Mouse (Mus musculus) heart, adult 18-20 months (tissue): ENCODE data around the gene Opcml. TPM values are rescaled to one million over a fixed set of nuclear protein-coding genes. Genes with fewer than 3 reads are reported as not detected.
A peak's percentile ranks its signal among the peaks of the same experiment; 100 is the strongest.

Experiments used
- DNase-seq, 2 experiments: peaks; one replicate each; pipeline ENCODE4 v3.0.0; 2021 to 2022; ENCODE audit warnings: mixed read lengths in 1 of 2
- long read RNA-seq, 2 experiments: library from polyadenylated mRNA; stranded (forward); transcript quantifications; one replicate each; pipeline ENCODE4 v2.0.0; 2021
- total RNA-seq, 2 experiments: library from RNA; stranded (reverse); gene quantifications; 2 replicates each; pipeline ENCODE4 v1.2.3; 2021

Gene Opcml
- 1 to 10 TPM; 1.1 to 1.2 TPM for total RNA-seq
- long read RNA-seq, experiment 1, partial matches to known transcripts, result 0 of 1 reads
- long read RNA-seq, experiment 1, other reads (novel, unspliced or antisense), result 1 of 1 reads
- long read RNA-seq, experiment 2, result 0 reads

DNA sequence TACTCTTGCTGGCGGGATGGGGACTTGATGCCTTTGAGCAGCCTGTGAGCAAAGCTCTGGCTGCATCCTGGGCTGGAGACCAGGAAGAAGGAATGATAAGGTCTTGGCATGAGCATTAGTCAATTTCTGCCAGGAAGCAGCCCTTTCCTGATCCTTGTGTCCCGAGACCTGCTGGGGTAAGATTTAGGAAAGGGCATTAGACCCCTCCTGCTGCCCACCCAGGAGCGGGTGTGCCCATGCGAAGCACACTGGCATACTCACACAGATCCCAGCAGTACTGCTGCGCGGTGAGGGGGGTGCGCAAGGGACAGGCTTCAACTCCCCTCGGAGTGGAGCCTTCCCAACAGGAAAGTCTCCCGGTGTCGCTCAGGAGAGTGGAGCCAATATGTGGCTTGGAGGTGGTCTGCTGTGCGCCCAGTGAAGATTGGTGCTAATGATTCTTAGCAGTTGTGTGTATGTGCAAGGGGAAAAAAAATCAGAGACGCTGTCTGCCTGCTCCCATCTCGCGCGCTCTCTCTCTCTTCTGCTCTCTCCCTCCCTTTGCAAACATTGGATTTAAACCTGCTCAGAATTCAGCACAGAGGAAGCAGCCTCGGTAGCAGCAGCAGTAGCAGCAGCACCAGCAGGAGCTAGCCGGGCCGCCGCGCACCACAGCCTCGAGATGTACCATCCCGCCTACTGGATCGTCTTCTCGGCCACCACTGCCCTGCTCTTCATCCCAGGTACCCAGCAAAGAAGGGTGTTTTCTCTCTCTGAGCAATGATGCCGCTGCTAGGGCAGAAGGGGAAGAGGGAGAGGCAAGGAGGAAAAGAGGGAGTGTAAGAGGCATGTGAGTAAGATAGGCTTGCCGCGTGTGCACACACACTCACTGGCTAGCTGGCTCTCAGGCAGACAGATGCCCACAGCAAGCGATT is at the start of gene Opcml:
Gene Opcml, plus strand, starts transcription at position 51 of the 914 bp plus-strand sequence.
- peak in 1 of 2 experiments; percentile 6 for DNase-seq

DNA sequence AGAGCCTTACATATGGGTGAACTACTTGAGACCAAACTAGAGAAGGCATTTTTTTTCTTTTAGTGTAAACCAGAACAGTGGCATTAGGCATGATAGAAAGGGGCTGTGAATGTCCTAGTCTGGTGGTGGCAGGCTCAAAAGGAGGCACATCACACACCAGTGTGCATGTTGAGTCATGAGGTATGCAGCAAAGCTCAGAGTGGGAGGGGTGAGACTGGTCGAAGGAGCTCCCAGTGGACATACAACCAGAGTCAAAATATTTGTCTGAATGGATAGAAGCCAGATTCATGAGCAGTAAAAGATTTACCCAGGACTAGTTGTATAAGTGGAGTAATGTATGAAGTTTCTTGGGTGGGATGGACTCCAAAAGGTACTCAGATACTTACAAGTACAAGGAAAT is 31.9 kb upstream of the Opcml start:
- DNase-seq, result no peak

DNA sequence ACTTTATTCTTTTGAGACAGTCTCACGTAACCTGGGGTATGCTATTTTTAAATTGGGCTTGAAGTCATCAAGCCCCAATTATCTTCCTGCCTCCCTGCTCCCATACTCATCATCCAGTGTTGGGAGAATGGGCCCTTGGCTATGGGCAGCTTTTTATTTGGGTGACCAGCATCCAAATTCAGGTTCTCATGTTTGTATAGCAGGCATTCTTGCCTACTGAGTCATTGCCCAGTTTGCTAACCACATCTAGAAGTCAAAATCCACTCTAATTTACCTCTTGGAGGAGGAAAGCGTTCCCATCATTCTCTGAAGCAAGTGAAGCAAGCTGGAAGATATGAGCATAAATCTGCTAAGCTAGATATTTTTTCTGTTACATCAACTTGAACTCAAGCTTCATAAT is 29.4 kb upstream of the Opcml start:
- DNase-seq, result no peak

DNA sequence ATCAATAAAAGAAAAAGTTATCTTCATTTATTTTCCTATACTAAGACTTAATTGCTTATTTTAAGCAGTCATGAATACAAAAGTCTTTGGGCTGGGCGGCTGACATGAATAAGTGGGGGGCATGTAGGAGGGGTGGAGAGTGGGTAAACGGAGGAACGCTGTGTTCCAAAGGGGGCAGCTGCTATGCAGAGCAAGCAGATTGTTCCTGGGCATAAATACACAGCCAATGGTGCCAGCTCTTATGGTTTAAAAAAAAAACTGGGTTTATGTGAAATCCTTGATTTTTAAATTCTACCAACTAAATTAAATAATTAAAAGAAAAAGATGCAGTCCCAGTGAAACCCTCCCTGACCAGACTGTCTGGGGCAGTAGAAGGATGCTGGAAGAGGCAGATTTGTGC is 24.1 kb upstream of the Opcml start:
- no peak for DNase-seq

DNA sequence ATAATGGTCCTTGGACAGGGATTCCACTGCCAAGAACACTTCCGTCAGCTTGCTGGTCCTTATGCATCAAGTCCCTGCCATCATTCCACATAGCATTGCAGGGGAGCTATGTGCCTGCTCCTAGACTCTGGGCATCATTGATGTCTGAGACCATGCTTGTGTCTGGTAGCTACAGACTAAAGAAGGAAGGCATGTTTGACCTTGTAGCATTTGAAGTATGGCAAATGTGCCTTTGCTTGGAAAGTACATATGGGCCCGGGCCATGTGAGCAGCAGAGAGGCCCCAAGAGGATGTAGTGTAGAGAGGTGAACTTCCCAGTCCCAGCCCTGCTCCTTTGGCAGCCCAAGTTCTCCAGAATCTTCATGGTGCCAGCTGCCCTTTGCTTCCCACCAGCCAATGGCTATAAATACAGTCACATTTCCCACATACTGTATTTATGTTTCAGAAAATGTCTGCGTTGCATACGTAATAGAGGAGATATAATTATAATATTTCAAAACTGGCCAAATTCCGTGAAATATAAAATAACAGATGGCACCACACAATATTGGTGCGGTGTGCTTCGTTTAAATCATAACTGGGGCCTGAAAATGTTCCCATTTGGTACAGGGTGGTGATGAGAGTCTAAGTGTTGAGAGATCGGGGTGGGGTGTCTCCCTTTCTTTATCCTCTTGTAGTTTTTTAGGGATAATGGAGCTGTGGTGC is 23.2 kb upstream of the Opcml start:
- no peak for DNase-seq

DNA sequence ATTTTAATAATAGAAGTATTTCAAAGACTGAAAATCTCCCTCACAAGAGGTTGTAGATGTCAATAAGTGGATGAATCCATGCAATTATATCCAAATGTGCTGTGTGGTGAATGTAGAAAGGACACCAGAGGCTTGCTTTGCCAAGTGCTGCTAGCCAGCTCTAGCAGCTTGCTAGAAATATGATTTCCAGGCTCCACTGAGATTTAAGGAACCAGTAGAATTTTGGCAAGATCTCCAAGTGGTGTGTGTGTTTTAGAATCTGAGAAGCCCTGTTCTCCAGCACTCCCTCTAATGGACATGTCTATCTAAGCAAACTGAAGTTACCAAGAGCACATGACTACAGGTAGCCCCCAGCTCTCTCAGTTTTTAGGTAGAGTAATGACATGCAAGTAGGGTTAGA is 21.8 kb upstream of the Opcml start:
- DNase-seq, result no peak

DNA sequence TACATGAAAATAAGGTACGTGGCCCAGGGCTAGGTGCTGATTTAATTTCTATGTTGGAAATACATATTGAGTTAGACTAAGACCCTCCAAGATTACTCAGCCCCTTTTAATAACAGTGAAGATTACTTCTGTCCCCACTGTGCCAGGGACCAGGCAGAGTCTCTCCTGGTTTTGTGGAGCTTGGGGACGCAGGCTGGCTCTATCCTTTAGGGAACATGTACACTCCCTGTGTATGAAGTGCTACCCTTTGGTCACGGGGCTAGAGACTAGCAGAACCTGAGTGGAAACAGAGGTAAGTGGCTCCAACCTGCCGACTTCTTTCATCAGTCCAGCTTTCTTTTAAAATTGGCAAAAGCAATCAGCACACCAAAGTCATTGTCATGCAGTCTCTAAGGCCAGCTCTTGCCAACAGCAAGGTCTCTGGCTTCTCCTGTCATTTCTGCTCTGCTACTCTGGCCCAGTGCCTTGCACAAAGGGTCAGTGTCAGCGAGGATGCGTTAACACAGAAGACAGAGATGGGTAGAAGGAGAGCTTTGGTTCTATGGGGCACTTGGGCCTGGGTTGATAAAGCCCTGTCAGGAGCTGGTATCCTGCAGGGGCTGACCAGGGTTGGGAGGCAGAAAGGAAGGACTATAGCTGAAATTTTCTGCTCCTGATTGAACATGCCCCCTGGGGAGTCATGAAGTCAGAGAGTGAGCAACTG is 9.1 kb upstream of the Opcml start:
- no peak for DNase-seq

DNA sequence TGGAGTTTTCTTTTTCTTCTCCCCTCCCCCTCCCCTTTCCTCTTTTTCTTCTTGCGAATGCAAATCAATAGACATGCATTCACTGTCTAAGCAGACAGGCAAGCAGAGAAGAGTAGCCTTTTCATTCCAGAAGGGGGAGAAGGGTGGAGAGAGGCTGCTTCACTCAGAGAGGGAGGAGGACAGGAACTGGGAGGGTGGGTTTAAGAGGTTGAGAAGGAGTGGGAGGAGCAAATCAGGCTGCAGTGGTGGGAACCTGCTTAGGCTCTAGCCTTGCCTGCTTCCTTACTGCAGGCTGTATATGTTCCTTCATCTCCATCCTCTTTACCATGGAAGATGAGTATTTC is 8.6 kb upstream of the Opcml start:
- DNase-seq, result no peak

DNA sequence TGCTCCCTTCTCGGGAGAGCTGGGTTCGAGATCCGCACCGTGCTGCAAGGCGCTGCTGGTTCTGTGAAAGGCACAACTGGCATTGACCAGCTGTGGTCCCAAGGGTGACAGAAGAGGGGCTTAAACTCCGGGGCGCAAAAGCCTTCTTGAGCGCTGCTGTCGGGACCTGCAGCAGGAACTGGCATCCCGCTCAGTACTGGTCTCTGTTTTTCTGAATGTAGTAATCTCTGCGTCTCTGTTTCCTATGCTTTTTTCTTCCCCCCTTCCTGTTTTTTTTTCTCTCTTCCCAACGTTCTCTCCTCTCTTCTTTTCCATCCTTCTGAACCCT is 1.0 kb downstream of the Opcml start:
- DNase-seq, result no peak

DNA sequence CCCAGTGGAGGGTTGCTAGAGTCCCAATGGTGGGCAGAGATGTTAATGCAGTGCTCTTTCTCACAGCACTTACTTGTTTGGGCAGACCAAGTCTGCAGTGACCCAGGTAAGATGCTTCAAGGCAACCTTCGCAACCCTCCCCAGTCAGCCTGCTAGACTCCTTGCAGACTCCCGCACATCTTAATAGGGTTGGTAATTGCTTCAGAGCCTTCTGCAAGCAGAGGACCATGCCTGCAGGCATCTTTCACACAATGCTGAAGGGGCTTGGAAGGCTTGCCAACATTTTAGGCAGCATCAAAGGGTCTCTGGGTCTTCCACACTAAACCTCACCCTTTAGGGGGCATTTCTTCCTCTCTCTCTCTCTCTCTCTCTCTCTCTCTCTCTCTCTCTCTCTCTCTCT is 1.7 kb downstream of the Opcml start:
- DNase-seq, result no peak

DNA sequence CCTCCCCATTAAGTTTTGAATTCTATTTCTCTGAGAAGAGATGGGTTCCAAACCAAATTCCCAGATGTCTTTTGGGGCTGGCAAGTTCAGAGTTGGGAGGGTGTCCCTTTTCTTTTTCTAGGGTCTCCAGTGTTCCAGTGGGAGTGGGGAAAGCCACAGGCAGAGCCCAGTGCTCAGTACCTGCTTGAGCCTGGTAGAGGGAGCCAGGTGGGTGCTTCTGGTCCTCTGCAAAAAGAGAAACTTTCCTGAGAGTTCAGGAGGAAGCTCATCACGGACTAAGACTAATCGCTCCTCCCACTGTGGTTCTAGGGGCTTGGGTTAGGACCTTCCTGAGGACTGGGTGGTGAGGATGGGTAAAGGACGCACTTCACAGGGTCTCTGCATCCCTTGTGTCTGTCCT is 2.4 kb downstream of the Opcml start:
- no peak for DNase-seq

DNA sequence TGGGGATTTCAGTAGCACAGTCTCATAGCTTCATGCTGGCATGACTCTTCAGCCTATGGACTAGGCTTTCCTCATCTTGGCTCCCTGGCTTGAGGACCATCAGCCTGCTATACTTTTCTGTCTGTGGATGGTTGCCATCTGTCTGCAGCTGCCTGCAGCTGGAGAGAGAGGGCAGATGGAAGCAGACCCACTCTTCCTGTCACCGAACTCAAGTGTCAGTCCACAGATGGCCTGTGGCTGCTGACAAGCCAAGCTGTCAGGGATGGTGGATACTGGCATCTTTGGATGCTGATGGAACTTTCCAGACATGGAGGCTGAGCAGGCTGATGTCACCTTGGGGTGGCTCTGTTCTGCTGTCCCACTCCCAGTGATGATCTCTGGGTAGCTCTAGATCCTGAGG is 6.0 kb downstream of the Opcml start:
- DNase-seq, result no peak

DNA sequence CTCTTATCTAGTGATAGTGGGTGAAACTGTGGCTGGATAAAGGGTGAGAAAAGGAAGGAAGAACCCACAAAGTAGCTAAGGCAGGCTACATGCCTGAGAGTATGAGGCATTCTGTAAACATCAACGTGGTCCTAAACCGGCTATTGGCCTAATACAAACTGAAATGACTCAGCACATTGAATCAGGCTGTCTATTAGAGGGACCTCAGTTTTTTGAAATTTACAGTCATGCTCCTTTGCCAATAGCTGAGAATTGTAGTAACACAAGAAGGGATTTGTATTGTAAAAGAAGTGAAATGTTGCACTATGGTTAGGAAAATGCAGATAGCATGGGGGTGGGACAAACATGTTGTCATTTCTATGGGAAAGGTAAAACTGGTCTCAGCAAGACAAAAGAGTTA is 10.4 kb downstream of the Opcml start:
- DNase-seq, result no peak

DNA sequence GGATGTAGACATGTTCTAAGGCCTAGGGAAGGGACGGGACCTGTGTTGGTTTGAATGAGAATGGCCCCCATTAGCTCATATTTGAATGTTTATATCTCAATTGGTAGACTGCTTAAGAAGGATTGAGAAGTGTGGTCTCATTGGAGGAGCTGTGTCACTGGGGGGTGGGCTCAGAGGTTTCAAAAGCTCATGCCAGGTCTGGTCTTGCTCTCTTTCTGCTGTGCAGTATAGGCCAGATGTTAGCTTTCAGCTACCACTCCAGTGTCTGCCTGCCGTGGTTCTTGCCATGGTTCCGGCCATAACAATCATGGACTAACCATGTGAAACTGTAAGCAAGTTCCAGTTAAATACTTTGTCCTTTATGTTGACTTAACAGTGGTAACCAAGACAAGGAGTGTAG is 11.2 kb downstream of the Opcml start:
- no peak for DNase-seq

DNA sequence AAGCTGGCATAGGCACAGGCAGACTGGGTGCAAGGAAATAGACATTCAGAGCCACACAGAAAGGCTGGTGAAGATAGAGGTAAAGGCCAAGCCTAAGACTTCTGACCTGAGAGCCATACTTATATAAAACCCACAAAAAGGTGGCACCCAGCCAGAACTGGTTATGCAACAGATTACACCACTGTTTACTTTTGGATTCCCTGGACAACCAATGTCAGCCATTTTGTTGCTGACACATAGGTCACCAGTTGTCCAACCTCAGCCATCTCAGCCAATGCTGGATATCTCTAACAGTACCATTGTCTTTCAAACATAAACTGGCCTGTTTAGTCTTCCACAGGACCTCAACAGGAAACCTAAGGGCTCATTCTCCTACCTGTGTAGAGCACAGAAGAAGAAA is 11.8 kb downstream of the Opcml start:
- peak in 1 of 2 experiments; percentile 7 for DNase-seq

DNA sequence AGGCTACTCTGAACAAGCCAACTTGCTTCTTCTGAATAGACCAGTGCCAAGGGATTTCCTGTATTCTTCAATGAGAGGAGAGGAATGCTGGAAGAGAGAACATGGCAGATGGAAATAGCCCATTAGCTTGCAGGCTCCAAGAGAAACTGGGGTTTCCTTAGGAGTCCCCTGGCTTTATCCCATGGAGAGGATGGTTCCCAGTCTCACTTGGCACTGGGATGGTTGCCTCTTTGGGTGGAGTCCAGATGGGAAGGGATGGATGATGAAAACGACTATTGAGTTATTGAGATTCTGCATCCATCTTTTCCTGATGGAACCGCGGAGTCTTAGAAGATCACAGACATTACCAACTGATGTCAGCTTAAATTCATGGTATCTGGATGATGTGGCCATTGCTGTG is 13.9 kb downstream of the Opcml start:
- no peak for DNase-seq

DNA sequence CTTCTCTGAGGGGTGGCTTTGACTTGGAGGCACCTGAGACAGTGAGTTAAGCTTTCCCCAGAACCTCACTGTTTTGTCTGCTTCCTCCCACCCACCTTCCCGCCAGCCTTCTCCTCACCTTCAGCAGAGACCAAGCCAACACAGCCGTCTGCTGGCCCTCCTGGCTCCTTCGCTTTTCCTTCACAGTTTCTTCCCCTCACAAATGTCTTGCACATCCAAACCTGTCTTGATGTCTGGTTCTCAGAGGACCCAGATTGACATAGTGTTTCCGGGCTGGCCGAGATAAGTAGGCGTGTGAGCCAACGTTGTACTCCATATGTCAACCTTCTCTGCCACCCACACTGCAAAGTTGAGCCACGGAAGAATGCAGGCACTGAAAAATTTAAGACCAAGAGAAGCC is 19.2 kb downstream of the Opcml start:
- DNase-seq, result no peak

DNA sequence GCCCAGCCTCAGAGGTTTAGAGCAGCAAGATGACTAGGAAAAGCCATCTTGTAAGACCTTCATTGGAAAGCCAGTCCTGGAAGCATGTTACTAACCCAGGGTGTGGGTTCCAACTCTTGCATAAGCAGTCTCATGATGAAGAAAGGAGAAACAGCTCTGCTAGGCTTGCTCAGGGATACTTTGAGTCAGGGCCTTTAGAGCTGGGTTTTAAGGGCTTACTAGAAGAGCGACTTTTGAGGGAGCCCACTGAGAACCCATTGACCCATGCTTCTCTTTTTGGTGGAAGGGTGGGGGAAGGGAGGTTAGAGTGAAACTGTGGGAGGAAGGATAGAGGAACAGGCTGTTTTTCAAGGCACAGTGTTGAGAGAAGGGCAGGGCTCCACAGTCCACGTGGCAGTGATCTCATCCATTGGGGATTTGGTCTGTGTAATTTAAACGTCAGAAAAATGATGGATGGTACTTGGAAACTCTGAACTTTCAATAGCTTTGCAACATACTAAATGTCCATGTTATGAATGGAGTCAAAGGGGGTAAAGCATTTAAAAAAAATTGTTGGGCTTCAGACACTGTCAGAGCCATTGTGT is 22.7 kb downstream of the Opcml start:
- peak; percentile 18 to 25 for DNase-seq

DNA sequence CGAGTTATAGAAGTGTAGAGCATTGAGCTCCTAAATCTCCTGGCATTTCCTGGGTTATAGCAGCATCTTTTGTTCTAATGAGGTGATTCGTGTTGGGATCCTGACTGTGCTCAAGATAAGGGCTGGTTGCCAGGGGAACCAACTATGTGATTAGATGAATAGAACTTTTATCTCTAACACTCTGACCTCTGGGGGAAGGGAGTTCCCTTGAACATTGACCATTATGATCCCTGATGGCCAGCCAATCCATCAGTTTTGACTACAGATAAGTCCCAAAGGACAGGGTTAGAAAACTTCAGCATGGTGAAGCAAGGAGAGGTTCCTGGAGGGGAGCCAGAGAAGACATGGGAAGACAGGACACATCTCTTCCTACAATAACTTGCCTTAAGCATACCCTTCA is 23.6 kb downstream of the Opcml start:
- DNase-seq, result no peak

DNA sequence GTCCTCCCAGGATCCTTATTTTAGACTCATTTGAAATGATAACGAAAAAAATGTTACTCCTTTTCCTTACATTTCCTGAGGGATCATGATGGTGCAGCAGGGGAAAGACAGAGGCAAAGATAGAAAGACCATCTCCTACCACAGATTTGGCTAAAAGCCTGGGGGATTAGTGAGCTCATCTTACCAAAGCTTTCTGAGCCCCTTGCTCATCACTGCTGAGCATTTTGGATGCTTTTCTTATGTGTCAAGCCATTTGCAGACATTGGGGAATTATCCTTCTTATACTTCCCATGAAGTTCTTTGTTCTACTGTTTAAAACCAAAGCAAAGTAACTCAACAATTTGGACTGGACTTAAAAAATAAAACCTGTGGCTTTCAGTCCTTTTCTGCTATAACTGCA is 30.6 kb downstream of the Opcml start:
- DNase-seq, result no peak

DNA sequence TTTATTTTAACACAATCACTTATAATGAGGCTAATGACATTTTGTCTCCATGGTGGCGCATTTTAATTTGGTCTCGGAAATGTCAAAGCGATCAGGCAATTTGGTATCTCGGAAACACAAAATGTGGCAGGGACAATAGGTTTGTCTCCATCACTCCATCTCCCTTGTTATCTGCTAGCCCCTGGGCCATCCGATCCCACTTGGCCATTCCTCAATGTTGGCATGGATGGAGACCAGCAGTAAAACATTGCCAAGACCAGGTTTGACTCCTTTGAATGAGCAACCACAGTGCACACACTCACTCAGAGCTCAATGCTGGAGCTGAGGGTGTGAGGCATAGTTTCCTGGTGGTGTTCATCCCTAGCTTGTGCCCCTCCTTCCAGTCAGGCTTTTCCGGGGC is 32.1 kb downstream of the Opcml start:
- DNase-seq, result no peak

DNA sequence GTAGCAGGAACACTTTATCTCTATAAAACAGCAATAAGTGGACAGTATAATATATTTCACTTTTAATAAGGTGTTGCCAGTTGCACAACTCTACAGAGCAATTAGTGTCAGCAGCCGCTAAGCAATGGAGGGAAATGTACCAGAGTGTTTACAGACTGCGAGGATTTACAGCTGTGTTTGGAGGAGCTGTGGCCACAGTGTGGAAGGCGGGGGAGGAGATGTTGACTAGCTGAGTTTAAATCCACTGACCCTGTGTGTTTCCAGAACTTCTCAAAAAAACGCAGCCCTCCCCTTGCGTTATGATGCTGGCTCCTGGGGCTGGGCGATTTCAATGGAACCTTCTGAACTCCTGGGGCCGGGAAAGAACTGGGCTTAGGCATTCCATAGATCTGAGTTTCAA is 33.8 kb downstream of the Opcml start:
- DNase-seq, result no peak

DNA sequence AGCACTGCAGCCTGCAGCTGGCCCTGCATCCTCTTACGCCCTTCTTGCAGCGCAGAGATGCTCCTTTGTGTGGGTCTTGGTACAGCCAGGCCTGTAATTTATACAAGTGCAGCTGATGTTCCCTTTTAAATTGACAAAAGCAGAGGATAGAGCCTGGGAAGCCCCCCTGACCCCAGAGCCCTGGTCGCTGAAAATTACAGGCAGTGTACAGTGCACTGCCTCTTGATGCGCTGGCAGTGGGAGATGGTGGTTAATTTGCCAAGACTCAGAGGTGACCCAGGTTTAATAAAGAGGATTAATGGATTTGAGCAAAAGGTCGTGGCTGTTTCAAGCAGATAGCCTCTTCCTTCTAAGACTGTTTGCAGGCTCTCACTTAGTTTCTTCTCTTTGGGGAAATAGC is 39.9 kb downstream of the Opcml start:
- DNase-seq, result no peak
